Mouse (Mus musculus) layer of hippocampus, postnatal 14 days (tissue): Measurements from ENCODE around the gene Fam213b. TPM values are rescaled to one million over a fixed set of nuclear protein-coding genes. Genes with fewer than 3 reads are reported as not detected.

Source experiments
- DNase-seq, 2 experiments: peaks; one replicate each; pipeline ENCODE4 v3.0.0; 2021 to 2022; ENCODE audit warnings: low spot score in 2 of 2, mixed read lengths in 1 of 2
- long read RNA-seq, 2 experiments: library from polyadenylated mRNA; stranded (forward); transcript quantifications; one replicate each; pipeline ENCODE4 v2.0.0; 2021
- total RNA-seq, 2 experiments: library from RNA; stranded (reverse); gene quantifications; 2 replicates each; pipeline ENCODE4 v1.2.3; 2021

Gene Fam213b
- 10 to 100 TPM; 34.2 to 40.9 TPM for total RNA-seq
- long read RNA-seq, experiment 1, transcript Fam213b-201 (7 exons, 883 nt) = major isoform, 11 of 11 reads
- long read RNA-seq, experiment 1, partial matches to known transcripts = 0 of 11 reads
- long read RNA-seq, experiment 1, other reads (novel, unspliced or antisense) = 0 of 11 reads
- long read RNA-seq, experiment 2, transcript Fam213b-201 (7 exons, 883 nt) = major isoform, 38 of 44 reads
- long read RNA-seq, experiment 2, partial matches to known transcripts = 5 of 44 reads
- long read RNA-seq, experiment 2, other reads (novel, unspliced or antisense) = 1 of 44 reads

DNA sequence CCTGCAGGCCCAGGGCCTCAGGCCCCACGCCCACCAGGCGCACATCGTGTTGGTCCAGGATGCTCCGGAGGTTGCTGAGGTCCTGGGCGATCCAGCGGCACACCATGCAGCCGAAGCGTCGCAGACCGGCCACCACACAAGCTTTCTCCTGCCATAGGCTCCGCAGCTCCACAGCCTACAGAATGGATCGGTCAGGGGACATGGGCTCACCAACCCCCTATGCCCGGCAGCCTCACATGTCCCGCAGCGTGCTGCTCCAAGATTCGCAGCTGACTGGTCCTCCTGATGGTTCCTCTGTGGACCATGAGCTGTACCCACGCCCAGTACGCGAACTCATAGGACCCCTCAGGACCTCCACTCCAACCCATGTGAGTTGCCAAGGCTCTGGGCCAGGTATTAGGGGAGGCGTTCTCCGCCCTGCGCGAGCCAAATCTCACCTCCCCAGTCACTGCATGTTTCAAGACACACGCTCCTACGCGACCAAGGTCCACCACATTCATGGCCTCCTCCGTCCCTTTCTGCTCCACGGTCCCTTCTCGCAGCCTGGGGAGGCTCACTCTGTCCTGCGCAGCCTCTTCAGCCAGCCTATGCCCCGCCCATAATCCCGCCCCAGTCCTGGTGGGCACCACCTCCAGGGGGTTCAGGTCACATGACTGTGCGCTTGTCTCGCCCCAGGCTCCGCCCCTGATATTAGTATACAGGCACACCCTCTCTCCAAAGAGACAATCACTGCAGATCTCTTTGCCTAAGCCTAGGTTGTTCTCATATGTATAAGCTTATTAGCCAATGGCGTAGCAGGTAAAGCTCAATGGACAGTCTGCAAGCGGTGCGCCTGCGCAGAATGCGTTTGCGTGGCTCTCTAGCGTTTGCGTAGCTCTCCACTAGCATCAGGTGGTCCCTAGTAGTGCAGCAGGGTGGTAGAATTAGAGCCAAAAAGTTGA is at the start of gene Fam213b:
Fam213b (minus strand) TSS at position 630 of the 941 bp plus-strand sequence.
- DNase-seq = peak; percentile 70 to 78

DNA sequence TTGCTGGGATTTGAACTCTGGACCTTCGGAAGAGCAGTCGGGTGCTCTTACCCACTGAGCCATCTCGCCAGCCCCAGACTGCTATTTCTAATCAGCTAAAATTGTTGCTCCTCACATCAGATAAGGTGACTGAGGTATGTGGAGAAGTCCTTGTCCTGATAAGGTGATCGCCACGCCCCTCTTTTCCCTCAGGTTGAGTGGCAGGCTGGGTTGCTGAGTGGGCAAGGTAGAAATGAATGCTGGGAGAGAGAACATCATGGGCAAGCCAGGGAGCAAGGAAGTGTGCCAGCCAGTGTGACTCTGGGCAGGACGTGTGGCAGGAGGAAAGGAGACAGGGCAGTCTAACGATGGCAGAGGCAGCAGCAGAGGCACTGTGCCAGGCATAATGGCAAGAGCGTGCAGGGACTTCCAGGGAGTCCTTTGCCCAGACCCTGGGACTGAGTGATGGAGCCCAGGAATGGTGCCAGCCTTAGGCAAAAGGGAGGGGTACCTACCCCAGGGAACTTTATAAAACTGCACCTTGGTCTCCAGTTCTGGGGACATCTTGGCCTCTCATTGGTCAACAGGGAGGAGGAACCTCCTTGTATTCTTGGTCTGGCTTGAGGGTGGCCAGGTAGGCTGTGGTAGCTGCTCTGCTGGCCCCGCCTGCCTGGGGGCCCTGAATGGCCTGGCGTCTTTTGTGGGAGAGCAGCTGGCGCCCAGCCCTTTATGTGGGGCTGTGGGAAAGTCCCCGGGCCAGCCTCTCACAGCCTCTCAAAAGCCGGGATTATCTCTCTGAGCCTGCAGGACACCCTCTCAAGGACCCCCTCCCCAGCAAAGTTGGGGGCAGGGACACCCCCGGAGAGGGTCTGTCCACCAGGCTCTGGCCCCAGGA is 49.4 kb upstream of the Fam213b start:
- peak; percentile 60 to 84 for DNase-seq

GRCm38 (mm10) chr4:154946319-154946718 is 47.4 kb upstream of the Fam213b start:
- no peak for DNase-seq

GRCm38 (mm10) chr4:154944121-154944590 is 45.2 kb upstream of the Fam213b start:
- DNase-seq = peak; percentile 69 to 91

GRCm38 (mm10) chr4:154943323-154944039 is 44.5 kb upstream of the Fam213b start:
- no peak for DNase-seq

- no peak for DNase-seq
Measured at GRCm38 (mm10) chr4:154942632-154943322, 43.8 kb upstream of the Fam213b start.

DNA sequence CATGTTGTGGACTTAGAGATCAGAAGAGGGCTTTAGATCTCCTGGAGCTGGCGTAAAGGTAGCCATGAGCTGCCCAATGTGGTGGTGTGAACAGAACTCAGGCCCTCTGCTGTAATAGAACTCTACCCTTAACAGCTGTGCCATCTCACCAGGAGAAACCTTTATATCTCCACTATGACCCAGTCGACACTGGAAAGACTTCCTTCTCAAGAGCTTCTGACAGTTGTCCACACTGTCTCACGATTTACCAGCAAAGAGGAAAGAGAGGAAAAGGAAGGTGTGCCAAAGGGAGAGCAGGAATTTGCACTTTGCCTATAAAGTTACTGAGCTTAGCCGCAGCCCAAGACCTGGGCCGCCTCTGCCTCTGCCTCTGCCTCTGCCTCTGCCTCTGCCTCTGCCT is 42.9 kb upstream of the Fam213b start:
- no peak for DNase-seq

DNA sequence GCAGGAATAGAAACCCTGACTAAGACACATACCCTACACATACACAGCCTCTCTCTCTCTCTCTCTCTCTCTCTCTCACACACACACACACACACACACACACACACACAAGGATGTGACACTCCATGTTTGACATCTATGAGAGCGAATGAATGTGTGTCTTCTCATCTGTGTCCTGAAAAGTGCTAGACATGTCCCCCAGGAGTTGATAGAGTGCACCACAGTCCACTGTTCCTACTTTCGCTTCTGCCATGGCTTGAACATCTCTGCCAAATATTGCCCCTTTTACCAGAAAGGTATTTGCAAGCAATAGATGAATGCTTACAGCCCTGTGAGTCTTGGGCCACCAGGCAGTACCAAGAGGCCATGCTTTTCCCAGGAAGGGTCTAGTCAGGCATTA is 41.2 kb upstream of the Fam213b start:
- DNase-seq = no peak

- no peak for DNase-seq
Measured at GRCm38 (mm10) chr4:154937746-154938145, 38.8 kb upstream of the Fam213b start.

DNA sequence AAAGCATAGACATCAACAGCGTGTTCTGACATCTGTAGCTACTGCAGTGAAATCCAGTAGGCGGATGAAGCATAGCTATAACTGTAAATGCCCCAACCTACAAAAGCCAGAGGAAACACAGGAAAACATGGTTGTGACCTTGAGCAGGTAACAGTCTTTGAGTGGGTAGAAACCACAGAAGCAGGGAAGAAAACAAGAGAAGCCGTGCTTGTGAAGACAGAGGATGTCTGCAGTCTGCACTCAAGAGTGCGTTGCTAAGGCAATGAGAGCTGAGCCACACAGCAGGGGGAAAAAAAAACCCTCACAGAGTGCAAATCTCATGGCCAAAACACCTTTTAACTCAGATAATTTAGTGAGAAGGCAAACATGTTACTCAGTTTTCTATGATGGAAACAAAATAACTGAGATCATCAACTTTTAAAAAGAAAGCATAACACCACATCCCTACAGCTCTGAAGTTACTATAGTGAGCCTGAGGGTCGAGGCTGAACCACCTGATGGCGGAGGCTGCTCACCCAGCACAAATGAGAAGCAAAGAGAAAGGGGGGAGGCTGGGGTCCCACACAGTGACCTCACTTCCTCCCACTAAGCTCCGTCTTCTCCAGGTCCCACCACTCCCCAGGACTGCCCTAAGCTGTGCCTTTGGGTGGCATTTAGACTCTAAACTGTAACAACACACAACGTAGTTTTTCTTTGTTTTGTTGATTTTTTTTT is 37.8 kb upstream of the Fam213b start:
- DNase-seq = no peak

- no peak for DNase-seq
Measured at GRCm38 (mm10) chr4:154935788-154936187, 36.9 kb upstream of the Fam213b start.

DNA sequence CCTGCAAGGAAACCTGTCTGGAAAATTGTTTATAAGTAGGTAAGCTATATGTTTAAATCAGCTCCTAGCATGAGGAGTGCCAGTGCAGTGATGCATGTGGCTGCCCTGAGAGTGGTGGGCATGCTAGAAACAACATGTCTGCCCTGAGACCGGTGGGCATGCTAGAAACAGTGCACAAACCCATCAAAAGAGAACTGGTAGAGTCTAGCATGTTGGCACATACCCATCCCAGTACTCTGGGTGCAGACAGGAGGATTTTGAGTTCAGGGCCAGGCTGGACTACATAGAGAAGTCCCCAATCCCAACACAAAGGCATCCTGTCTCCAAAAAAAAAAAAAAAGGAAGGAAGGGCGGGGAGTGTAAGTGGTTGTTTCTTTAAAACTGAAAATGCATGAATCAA is 35.9 kb upstream of the Fam213b start:
- DNase-seq = no peak

GRCm38 (mm10) chr4:154933306-154933907 is 34.5 kb upstream of the Fam213b start:
- DNase-seq = no peak

GRCm38 (mm10) chr4:154929088-154929660 is 30.2 kb upstream of the Fam213b start:
- no peak for DNase-seq

DNA sequence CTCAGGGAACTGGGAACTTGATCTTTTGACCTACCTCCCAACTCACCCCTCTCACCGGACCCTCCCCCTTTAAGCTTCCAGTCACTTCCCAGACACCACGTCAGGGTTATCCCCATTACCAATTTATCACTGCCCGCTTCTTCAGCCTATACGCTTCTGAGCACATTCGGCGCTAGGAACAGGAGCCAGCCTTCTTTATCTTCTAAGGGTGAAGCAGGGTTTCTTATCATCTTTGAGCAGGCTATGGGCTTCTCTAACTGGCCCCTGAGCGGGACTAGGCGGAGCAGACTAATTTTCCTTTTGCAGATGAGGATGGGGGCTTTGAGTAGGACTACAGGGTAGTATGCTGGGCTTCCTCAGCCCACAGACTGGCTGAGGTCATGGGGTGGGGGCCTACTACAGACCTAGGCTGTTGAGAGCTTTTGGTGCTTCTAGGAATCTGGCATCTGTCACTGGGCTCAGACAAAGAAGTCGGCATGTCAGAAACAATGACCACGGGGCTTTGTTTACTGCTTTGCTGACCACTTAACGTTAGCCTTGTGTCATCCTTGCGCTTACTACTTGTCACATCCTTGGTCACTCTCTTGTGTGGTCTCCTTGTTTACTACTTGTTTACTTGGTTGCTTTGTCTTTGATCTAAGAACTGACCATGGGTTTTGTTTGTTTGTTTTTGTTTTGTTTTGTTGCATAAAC is 29.6 kb upstream of the Fam213b start, which contains the start of gene Tnfrsf14:
Tnfrsf14 (minus strand) TSS at position 169 of the 693 bp plus-strand sequence.
- DNase-seq = no peak

- no peak for DNase-seq
Measured at GRCm38 (mm10) chr4:154927899-154928337, 29.0 kb upstream of the Fam213b start.
